Mouse (Mus musculus): ENCODE results near the gene Ahctf1.

Ahctf1 gene

GRCm38 (mm10) chr1:179713367-179713766, 90.1 kb downstream of the Ahctf1 start:
- no peak for DNase-seq (ENCODE audit: low spot score in 2 of 2)

DNA sequence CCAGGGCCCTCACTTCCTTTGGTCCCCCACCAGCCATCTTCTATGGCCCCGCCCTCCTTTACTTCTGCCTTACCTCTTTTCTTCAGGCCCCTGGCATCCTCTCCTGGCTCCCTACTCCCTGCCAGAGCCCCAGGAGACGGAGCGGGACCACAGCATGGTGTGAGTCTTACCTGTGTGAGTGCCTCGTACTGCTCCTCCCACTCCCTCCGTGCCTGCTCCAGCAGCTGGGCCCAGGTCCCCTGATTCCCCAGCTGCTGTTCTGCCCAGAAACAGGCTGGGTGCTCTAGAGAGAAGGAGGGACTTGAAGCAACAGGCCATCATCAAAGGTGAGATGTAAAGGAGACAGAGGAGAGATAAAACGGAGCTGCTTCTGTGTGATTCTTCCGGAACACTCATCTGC, 90.8 kb downstream of the Ahctf1 start:
- no peak for DNase-seq (ENCODE audit: low spot score in 2 of 2)

- DNase-seq (ENCODE audit: low spot score in 2 of 2): no peak
Measured at GRCm38 (mm10) chr1:179710739-179711138, 92.7 kb downstream of the Ahctf1 start.

DNA sequence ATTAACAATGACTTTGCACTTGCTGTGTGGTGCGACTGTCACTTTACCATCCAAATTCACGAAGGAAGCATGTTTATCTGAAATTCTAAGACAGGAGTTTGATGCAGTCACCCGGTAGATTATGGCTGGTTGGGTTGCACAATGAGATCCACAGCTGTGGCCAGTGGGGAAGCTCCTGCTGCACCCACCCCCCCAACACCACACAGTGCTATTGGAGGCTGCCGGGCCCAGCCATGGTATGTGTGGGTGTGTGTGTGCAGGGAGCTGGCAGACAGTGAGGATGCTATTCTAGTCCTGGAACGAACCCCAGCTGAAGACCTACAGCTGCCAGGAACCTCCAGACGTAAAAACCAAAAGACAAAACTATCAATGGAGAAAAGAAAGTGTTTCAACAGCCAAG, 94.1 kb downstream of the Ahctf1 start:
- no peak for DNase-seq (ENCODE audit: low spot score in 2 of 2)

DNA sequence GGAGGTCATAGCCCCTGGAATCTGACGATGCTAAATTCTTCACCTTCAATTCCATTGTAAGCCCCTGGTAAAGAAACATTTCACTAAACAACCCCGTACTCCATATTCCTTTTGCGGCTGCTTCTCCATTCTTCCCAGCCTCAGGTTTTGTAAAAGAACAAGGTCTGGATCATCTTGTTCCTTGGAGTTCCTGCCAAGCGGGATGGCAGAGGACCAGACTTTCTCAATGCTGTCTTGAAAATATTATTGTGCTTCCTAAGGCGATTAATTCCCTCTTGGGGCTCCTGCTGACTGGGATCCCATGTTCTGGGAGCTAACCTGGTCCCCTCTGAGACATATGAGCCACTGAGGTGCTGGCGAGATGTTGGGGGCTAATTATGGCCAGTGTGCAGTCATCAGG, 98.3 kb downstream of the Ahctf1 start:
- DNase-seq (ENCODE audit: low spot score in 2 of 2): no peak

- no peak for DNase-seq (ENCODE audit: low spot score in 2 of 2)
Measured at GRCm38 (mm10) chr1:179704150-179704549, 99.3 kb downstream of the Ahctf1 start.

Measured in thymus, postnatal 10 days (tissue).